Mouse (Mus musculus): Measurements from ENCODE around the gene Plxna3. TPM values are rescaled to one million over a fixed set of nuclear protein-coding genes. Genes with fewer than 3 reads are reported as not detected.
"Not testable (repeated sequence)": the region's sequence is repeated elsewhere in the genome, so short reads cannot be mapped to it uniquely, and the experiment has no call there.

Gene Plxna3
- polyA plus RNA-seq, 1 experiment from 2014 or later: 45.6 TPM

DNA sequence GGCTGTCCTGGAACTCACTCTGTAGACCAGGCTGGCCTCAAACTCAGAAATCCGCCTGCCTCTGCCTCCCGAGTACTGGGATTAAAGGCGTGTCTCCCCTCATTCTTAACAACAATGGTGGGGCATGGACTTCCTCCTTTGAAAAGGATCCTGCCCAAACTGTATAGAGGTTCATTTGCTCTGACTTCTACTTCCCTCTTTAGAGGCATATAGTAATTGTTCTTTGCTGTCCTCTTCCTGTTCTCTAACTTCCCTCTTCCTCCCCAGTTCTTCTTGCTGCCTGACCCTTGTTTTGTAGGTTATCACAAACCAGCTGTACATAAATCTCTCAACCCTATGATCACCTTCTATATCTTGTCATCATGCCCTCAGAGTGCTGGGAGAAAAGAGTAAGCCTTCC is 29.1 kb upstream of the Plxna3 start:
- 90% methylated on average over 3 of the region's 3 CpGs for WGBS
- H3K27ac ChIP-seq: no peak overlapping the region
- ATAC-seq (ENCODE audit: low FRiP score) (no peak), DNase-seq (ENCODE audit: low spot score) (no peak)
- no peak overlapping the region for H3K4me2 ChIP-seq (replicated peaks)
- H3K36me3 ChIP-seq (replicated peaks; ENCODE audit: control insufficient read depth, insufficient read depth): peaks cover 35% of the 10 kb centered on the region; the same call in 1 of the 2 replicates
- peaks cover 6% of the 10 kb centered on the region; the same call in 1 of the 2 replicates for H3K4me1 ChIP-seq (replicated peaks; ENCODE audit: control insufficient read depth, insufficient read depth, low read length)
- no peak overlapping the region for H3K9ac ChIP-seq
- H3K9me3 ChIP-seq (ENCODE audit: control insufficient read depth, low read length): no peaks in the 10 kb centered on the region
- H3K27me3 ChIP-seq (ENCODE audit: control insufficient read depth, insufficient read depth, low read length): no peaks in the 10 kb centered on the region
- H3K4me3 ChIP-seq (replicated peaks; ENCODE audit: low read length): no peak overlapping the region

DNA sequence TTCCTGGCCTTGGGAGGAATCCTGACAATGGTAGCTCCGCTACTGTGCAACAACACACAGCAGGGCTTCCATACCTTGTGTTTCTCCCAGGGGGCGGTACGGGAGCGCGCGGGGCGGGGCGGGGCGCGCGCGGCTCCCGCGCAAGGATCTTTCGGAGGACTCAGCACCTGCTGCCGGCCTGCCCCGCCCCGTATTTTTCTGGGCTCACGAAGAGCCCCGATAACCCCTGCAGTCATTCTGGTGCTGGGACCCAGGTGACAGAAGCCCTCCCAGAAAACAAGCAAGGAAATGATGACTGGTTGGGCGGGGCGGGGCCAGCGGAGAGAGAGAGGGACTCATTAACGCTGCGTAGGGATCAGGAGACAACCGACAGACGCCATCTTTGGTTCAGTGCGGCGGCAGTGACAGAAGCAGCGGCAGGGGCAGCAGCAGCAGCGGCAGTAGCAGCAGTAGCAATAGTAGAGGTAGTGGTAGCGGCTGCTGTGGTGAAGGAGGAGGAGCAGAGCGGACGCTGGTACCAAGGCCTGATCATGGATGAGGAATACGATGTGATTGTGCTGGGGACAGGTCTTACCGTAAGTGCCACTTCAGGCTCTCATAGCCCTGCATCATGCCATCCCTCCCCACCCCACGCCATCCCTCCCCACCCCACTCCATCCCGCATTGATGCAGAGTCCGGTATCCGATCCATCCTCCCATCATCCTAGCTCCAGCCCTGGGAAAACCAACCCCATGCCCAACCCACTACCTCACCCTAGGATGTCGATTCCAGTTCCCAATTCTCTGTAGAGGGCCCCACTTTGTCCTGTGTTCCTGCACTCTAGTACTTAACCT is 23.8 kb upstream of the Plxna3 start, which contains the start of gene Gdi1:
TSS of gene Gdi1 (plus strand) at position 132 of the 834 bp plus-strand sequence.
- peak; percentile 76 for DNase-seq (ENCODE audit: low spot score)
- WGBS: 12% methylated on average over 36 of the region's 41 CpGs
- ATAC-seq (ENCODE audit: low FRiP score): peak; percentile 84
- H3K4me3 ChIP-seq (replicated peaks; ENCODE audit: low read length): peak within 1 kb of the TSS; percentile 61
- no peaks in the 10 kb centered on the region for H3K27me3 ChIP-seq (ENCODE audit: control insufficient read depth, insufficient read depth, low read length)
- peak within 1 kb of the TSS; percentile 95 for H3K27ac ChIP-seq
- peak within 1 kb of the TSS; percentile 75 for H3K4me2 ChIP-seq (replicated peaks)
- H3K4me1 ChIP-seq (replicated peaks; ENCODE audit: control insufficient read depth, insufficient read depth, low read length): peaks cover 20% of the 10 kb centered on the region; the same call in 1 of the 2 replicates
- H3K9me3 ChIP-seq (ENCODE audit: control insufficient read depth, low read length): no peaks in the 10 kb centered on the region
- peaks cover 65% of the 10 kb centered on the region for H3K36me3 ChIP-seq (replicated peaks; ENCODE audit: control insufficient read depth, insufficient read depth)
- H3K9ac ChIP-seq: peak within 1 kb of the TSS; percentile 80

- no peaks in the 10 kb centered on the region for H3K27me3 ChIP-seq (ENCODE audit: control insufficient read depth, insufficient read depth, low read length)
- WGBS: 20% methylated on average over 58 of the region's 59 CpGs
These were observed 16.1 kb upstream of the Plxna3 start, which contains the start of gene Fam50a for GRCm38 (mm10) chrX:74312540-74313464. Gene Fam50a, plus strand, starts transcription at chrX:74313033.

DNA sequence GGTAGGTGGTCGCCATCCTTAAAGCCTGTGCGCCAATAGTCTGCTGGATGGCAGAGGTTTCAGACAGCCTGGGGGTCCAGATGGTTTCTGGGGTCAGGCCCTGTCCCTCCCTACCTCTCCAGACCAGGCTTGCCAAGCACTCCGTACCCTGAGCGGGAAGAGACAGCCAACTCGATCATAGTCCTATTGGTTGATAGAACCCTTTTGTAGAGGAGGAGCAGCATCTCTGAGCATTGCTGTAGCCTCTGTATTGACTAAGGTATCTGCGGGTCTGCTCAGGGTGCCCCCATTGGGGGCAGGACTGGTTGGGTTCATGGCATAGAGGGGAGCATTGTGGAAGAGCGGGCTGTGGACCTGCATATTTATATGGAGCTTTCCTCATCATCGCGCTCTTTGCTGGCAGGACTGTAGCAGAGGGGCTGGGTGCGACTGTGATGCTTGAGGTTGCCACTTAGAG is 377 bp downstream of the Plxna3 start:
- peaks cover 28% of the 10 kb centered on the region for H3K4me1 ChIP-seq (replicated peaks; ENCODE audit: control insufficient read depth, insufficient read depth, low read length)
- H3K9me3 ChIP-seq (ENCODE audit: control insufficient read depth, low read length): no peaks in the 10 kb centered on the region
- peak overlapping the region; percentile 77 for H3K9ac ChIP-seq
- peak overlapping the region; percentile 54 for H3K4me3 ChIP-seq (replicated peaks; ENCODE audit: low read length)
- peak overlapping the region; percentile 86 for H3K27ac ChIP-seq
- WGBS: 27% methylated on average over 10 of the region's 10 CpGs
- peak; percentile 35 for ATAC-seq (ENCODE audit: low FRiP score)
- peak overlapping the region; percentile 76 for H3K4me2 ChIP-seq (replicated peaks)
- no peaks in the 10 kb centered on the region for H3K27me3 ChIP-seq (ENCODE audit: control insufficient read depth, insufficient read depth, low read length)
- no peak for DNase-seq (ENCODE audit: low spot score)
- peaks cover 25% of the 10 kb centered on the region for H3K36me3 ChIP-seq (replicated peaks; ENCODE audit: control insufficient read depth, insufficient read depth)

More at GRCm38 (mm10) chrX:74312540-74313464, 16.1 kb upstream of the Plxna3 start, which contains the start of gene Fam50a:
- peak within 1 kb of the TSS; percentile 91 for H3K27ac ChIP-seq
- H3K9ac ChIP-seq: peak within 1 kb of the TSS; percentile 74
- H3K4me2 ChIP-seq (replicated peaks): peak within 1 kb of the TSS; percentile 57
- no peaks in the 10 kb centered on the region for H3K9me3 ChIP-seq (ENCODE audit: control insufficient read depth, low read length)
- ATAC-seq (ENCODE audit: low FRiP score) (peak; percentile 97), DNase-seq (ENCODE audit: low spot score) (peak; percentile 86)
- peaks cover 43% of the 10 kb centered on the region for H3K36me3 ChIP-seq (replicated peaks; ENCODE audit: control insufficient read depth, insufficient read depth)
- peaks cover 4% of the 10 kb centered on the region; the same call in 1 of the 2 replicates for H3K4me1 ChIP-seq (replicated peaks; ENCODE audit: control insufficient read depth, insufficient read depth, low read length)
- H3K4me3 ChIP-seq (replicated peaks; ENCODE audit: low read length): peak within 1 kb of the TSS; percentile 55

GRCm38 (mm10) chrX:74330166-74330930 is 1.5 kb downstream of the Plxna3 start:
- Histone ChIP-seq H3K36me3 (replicated peaks; ENCODE audit: control insufficient read depth, insufficient read depth) (peaks cover 34% of the 10 kb centered on the region), H3K27me3 (ENCODE audit: control insufficient read depth, insufficient read depth, low read length) (no peaks in the 10 kb centered on the region), H3K9ac (peak overlapping the region; percentile 77), H3K4me1 (replicated peaks; ENCODE audit: control insufficient read depth, insufficient read depth, low read length) (peaks cover 28% of the 10 kb centered on the region), H3K9me3 (ENCODE audit: control insufficient read depth, low read length) (no peaks in the 10 kb centered on the region), H3K27ac (peak overlapping the region; percentile 86), H3K4me2 (replicated peaks) (peak overlapping the region; percentile 76), H3K4me3 (replicated peaks; ENCODE audit: low read length) (peak overlapping the region; percentile 54)
- DNase-seq (ENCODE audit: low spot score) (no peak), ATAC-seq (ENCODE audit: low FRiP score) (no peak)
- 37% methylated on average over 2 of the region's 2 CpGs for WGBS

GRCm38 (mm10) chrX:74352645-74353466 is 24.0 kb downstream of the Plxna3 start:
- Histone ChIP-seq H3K4me2 (replicated peaks) (peak overlapping the region; percentile 64), H3K27me3 (ENCODE audit: control insufficient read depth, insufficient read depth, low read length) (no peaks in the 10 kb centered on the region), H3K27ac (peak overlapping the region; percentile 81), H3K9ac (peak overlapping the region; percentile 63), H3K4me3 (replicated peaks; ENCODE audit: low read length) (peak overlapping the region; percentile 39), H3K4me1 (replicated peaks; ENCODE audit: control insufficient read depth, insufficient read depth, low read length) (peaks cover 4% of the 10 kb centered on the region; the same call in 1 of the 2 replicates), H3K9me3 (ENCODE audit: control insufficient read depth, low read length) (no peaks in the 10 kb centered on the region), H3K36me3 (replicated peaks; ENCODE audit: control insufficient read depth, insufficient read depth) (no peaks in the 10 kb centered on the region)
- no peak for DNase-seq (ENCODE audit: low spot score)
- ATAC-seq (ENCODE audit: low FRiP score): peak; percentile 43; the same call in 1 of the 2 replicates
- 27% methylated on average over 13 of the region's 13 CpGs for WGBS

DNA sequence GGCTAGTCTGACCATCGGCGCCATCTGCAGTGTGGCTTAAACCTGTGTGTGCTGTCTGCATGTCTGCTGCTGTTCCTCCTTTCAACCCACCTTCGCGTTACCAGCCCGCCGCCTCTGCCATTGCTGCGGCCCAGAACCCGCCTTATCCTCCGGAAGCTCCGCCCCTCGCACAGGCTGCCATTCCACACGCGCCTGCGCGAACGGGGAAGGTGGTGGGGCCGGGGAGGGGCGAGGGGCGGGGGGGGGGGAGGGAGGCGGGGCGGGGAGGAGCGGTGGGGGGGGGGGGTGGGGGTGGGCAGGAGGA is 24.6 kb downstream of the Plxna3 start, which contains the start of gene Lage3:
TSS of gene Lage3 (minus strand) at position 152 of the 304 bp plus-strand sequence.
- 16% methylated on average over 10 of the region's 22 CpGs for WGBS
- ATAC-seq (ENCODE audit: low FRiP score): peak; percentile 87

DNA sequence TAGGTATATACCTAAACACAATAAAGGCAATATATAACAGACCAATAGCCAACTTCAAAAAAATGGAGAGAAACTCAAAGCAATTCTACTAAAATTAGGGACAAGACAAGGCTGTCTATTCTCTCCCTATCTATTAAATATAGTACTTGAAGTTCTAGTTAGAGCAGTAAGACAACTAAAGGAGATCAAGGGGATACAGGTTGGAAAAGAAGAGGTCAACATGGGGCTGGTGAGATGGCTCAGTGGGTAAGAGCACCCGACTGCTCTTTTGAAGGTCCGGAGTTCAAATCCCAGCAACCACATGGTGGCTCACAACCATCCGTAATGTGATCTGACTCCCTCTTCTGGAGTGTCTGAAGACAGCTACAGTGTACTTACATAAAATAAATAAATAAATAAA is 28.2 kb downstream of the Plxna3 start:
- H3K9me3 ChIP-seq (ENCODE audit: control insufficient read depth, low read length); H3K27ac ChIP-seq; DNase-seq (ENCODE audit: low spot score); H3K36me3 ChIP-seq (replicated peaks; ENCODE audit: control insufficient read depth, insufficient read depth); H3K4me2 ChIP-seq (replicated peaks); H3K27me3 ChIP-seq (ENCODE audit: control insufficient read depth, insufficient read depth, low read length); H3K4me1 ChIP-seq (replicated peaks; ENCODE audit: control insufficient read depth, insufficient read depth, low read length); H3K9ac ChIP-seq; ATAC-seq (ENCODE audit: low FRiP score); H3K4me3 ChIP-seq (replicated peaks; ENCODE audit: low read length): not testable (repeated sequence)
- 84% methylated on average over 2 of the region's 3 CpGs for whole genome bisulfite sequencing

More for the DNA sequence above, 24.6 kb downstream of the Plxna3 start, which contains the start of gene Lage3:
- H3K4me2 ChIP-seq (replicated peaks): peak within 1 kb of the TSS; percentile 64
- peak within 1 kb of the TSS; percentile 81 for H3K27ac ChIP-seq
- peak within 1 kb of the TSS; percentile 39 for H3K4me3 ChIP-seq (replicated peaks; ENCODE audit: low read length)
- no peaks in the 10 kb centered on the region for H3K27me3 ChIP-seq (ENCODE audit: control insufficient read depth, insufficient read depth, low read length)
- H3K9ac ChIP-seq: peak within 1 kb of the TSS; percentile 63
- DNase-seq (ENCODE audit: low spot score): peak; percentile 71
- no peaks in the 10 kb centered on the region for H3K9me3 ChIP-seq (ENCODE audit: control insufficient read depth, low read length)
- no peaks in the 10 kb centered on the region for H3K36me3 ChIP-seq (replicated peaks; ENCODE audit: control insufficient read depth, insufficient read depth)
- peaks cover 4% of the 10 kb centered on the region; the same call in 1 of the 2 replicates for H3K4me1 ChIP-seq (replicated peaks; ENCODE audit: control insufficient read depth, insufficient read depth, low read length)
